Mouse (Mus musculus) monocyte, adult 5-6 weeks (primary cell): ENCODE data around the gene Bcar3. TPM values are rescaled to one million over a fixed set of nuclear protein-coding genes. Genes with fewer than 3 reads are reported as not detected.
"Not testable (repeated sequence)": the region's sequence is repeated elsewhere in the genome, so short reads cannot be mapped to it uniquely, and the experiment has no call there.

Source experiments
- ATAC-seq: fragments of 153-309, 156-312 bp; replicated peaks from 2 replicates; pipeline ENCODE4 v1.8.0; 2017; ENCODE audit warnings: mild to moderate bottlenecking; ENCODE audit not compliant: low TSS enrichment, insufficient number of reproducible peaks, severe bottlenecking, poor library complexity, low FRiP score
- total RNA-seq: library from RNA; stranded (forward); fragments of 200-1000, 200-491, 200-594 nt; gene quantifications from 3 replicates; pipeline ENCODE4 v1.2.3, GENCODE M21; 2017

Bcar3 gene
- total RNA-seq, 1 experiment from 2014 or later = 13.0 TPM

DNA sequence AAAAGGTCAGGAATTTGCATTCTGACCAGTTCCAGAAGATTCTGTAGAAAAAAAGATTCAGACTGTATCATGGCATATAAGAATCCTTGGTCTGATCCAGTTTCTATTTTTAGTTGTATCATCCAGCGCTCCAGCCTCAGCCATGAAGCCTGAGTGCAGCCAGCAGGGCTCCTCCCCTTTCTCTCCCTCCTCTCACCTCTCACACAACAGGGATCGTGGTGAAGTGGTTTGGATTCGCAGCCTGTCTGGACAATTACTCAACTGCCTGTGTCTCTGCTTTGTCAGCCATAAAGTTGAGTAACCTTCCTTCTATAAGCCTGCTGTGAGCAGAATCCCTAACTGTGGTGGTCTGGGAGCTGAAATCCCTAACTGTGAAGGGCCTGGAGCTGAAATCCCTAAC, 71.4 kb downstream of the Bcar3 start:
- no peak for ATAC-seq

DNA sequence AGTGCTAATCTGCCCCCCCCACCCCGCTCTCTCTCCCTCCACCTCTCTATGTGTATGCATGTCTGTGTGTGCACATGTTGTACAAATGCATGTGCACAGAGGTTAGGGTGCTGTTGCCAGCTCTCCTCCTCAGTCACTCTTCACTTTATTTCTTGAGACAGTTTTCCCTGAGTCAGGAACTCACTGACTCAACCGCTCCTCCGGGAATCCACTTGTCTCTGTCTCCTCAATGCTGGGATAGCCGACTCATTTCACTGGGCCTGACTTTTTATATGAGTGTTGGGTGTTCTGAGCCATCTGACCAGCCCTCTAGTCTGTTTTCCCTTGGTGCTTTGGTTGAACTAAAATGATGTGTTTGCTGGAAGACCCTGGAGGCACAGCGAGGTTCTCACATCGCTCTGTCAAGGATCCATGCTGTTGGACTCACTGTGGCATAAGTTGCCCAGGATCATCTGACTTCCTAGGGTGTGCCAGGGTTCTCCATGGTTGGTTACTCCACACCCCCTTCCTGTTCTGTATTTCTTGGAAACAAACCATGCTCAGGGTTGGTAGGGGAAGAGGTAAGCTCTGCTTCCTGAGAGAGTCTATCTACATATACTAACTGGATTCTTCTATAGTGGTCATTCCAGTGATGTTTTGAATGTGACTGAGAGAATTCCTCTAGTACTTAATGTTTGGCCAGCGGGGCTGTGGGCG, 77.9 kb downstream of the Bcar3 start:
- no peak for ATAC-seq

DNA sequence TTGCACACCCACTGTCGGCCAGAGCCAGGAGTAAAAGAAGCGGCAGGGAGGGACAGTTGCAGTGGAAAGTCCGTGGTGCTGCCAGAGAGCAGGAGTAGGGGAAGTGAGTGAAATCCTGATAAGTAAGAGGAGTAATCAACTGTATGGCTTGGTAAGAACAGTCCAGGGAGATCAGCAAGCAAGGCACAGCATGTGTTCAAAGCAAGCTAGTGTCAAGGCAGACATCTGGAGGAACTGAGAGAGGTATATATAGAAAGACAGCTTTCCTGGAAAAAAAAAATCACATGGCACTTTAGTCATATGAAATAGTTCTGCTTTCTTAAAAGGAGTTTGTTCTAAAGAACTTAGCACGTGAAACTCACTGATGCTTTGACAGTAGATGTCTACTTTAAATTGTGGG, 78.7 kb downstream of the Bcar3 start:
- ATAC-seq = no peak

GRCm38 (mm10) chr3:122376011-122376410, 82.1 kb downstream of the Bcar3 start:
- ATAC-seq = no peak

- ATAC-seq = no peak
These were observed 82.5 kb downstream of the Bcar3 start for GRCm38 (mm10) chr3:122376412-122376831.

GRCm38 (mm10) chr3:122376841-122377464, 83.0 kb downstream of the Bcar3 start:
- no peak for ATAC-seq

GRCm38 (mm10) chr3:122378634-122379033, 84.7 kb downstream of the Bcar3 start:
- ATAC-seq = peak; percentile 55

GRCm38 (mm10) chr3:122380776-122381175, 86.8 kb downstream of the Bcar3 start:
- no peak for ATAC-seq

DNA sequence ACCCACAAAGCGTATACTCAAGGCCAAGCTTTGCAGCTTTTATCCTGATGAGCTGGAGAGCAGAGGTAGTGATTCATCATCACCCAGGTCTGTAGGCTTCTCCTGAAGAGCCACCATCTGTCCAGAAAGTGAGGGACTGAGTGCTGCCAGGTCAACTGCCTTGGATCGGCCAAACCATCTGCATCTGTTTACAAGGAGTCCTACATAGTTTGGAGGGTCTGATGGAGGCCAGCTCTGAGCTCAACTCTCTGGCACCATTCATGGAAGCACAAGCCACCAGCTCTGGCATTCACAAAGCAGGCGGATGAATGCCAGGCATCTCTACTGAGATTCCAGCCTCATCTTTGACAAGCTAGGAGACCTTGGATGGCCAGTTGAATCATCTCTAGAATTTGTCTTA, 87.7 kb downstream of the Bcar3 start:
- ATAC-seq = no peak

GRCm38 (mm10) chr3:122386444-122386843, 92.5 kb downstream of the Bcar3 start:
- no peak for ATAC-seq

GRCm38 (mm10) chr3:122387771-122388170, 93.8 kb downstream of the Bcar3 start:
- no peak for ATAC-seq

DNA sequence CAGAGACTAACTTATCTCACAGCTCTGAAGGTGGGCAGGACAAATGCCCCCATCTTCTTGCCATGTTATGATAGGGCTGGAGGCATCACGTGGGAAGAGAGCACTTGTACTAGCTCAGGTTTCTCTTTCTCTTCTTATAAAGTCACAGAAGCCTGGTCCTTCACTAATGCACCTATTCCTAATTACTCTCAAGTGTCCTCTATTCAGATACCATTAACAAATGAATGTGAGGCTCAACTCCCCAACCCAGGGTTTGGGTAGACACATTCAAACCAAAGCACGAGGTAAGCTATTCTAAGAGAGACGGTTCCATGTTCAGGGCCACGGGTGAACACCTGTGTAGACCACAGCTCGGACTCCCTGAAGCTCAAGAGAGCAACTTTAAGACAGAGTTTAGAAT, 96.0 kb downstream of the Bcar3 start:
- ATAC-seq = no peak

- ATAC-seq = no peak
These were observed 97.2 kb downstream of the Bcar3 start for GRCm38 (mm10) chr3:122391098-122391497.

DNA sequence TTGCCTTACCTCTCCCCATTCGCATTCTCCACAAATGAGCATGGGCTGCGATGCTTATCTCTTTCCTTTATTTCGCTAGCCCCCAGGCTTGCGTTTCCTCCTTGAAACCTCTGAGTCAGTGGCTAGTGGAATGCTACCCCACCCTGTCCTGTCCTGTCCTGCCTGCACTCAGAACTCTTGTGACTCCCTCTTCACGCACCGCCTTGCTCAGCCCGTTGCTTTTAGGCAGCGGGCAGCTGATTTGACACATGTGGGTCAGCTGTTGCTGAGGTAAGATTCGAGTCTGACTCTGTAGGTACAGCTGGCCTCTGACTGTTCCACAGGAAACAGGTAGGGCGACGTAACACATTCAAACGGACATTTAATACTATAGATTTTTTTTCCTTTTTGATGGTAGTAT, 97.9 kb downstream of the Bcar3 start:
- no peak for ATAC-seq

DNA sequence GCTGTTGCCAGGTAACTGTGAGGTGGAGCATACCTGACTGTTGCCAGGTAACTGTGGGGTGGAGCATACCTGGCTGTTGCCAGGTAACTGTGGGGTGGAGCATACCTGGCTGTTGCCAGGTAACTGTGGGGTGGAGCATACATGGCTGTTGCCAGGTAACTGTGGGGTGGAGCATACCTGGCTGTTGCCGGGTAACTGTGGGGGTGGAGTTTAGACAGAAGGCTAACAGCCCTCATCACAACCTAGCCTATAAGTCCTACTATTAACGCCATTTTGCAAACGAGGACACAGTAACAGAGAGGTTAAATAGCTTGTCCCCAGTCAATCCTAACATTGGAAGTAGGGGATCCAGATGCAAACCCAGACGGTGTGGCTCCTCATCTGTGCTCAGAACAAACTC, 99.5 kb downstream of the Bcar3 start:
- ATAC-seq = not testable (repeated sequence)

- ATAC-seq = no peak
These were observed 100.0 kb downstream of the Bcar3 start for GRCm38 (mm10) chr3:122393836-122394374.

DNA sequence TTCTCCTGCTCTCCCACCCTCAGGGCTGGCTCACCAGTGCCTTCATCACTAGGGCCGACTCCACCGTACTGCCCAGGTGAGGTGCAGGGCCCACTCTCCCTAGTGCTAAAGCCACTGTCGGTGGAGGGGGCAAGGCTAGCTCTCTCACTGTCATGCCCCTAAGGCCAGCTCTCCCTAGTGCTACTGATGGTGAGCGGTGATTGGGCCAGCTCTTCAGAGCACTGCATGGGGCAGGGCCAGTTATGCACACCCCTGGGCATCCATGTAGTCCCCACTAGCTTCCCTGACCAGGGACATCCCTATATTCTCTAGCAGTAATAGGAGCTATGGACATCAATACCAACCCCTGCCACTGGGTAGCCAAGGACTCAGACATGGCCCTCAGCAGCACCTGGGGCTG, 103.0 kb downstream of the Bcar3 start:
- ATAC-seq = no peak

- no peak for ATAC-seq
These were observed 103.5 kb downstream of the Bcar3 start for GRCm38 (mm10) chr3:122397401-122397800.

DNA sequence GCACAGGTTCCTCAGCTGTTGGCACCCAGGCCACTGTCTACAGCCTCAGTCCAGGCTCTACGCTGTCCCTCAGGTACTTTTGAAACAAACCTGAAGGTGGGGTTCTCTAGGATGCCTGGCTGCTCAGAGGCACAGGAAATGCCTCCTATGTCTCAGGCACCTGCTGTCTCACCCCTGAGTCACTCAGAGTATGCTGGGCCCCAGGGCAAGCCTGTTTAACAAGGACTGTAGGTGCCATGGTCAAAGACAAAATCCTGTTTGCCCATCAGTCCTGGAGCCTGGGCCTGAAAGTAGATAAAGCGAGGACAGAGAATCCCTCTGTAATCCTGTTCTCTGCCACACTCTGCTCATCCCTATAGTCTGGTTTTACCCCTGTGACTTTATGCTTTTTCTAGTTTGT, 107.1 kb downstream of the Bcar3 start:
- ATAC-seq = no peak

- no peak for ATAC-seq
These were observed 108.2 kb downstream of the Bcar3 start for GRCm38 (mm10) chr3:122402143-122402542.
